Mouse (Mus musculus) liver, adult 2 months (tissue): ENCODE measurements at regions not wholly inside any gene's neighbourhood (a gene's known extent, or its start where the extent isn't known, plus 50 kb on each side); places are given as distances from the start of the nearest gene placed in this dataset.

ENCODE experiments used
- CTCF ChIP-seq: fragments of 200-500 bp; IDR thresholded peaks from 2 replicates; pipeline ENCODE4 v1.5.1; 2011; ENCODE audit warnings: low read depth, low read length, control low read depth
- POLR2A ChIP-seq: fragments of 200-500 bp; IDR thresholded peaks from 2 replicates; pipeline ENCODE4 v1.6.1; 2011; ENCODE audit warnings: low read length, control low read depth; ENCODE audit not compliant: insufficient read depth; ENCODE audit errors: extremely low read depth

DNA sequence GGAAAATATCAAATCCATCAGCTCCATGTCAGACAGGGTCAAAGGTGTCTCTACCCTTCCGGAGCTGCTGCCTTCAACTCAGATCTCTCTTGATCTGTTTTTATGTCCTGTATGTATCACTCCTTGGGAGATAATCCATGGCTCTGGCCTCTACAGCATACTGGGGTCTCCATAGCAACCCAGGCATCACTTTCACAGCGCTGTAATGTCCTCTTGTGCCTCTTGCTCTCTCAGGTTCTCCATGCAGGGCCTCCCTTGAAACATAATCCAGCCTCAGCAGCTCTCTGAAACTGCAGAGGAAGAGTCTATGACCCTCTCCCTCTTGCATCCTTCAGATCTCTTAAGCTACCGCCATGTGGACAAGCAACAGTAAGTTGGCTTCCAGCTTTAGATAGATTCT is 118.5 kb upstream of the Kcnj15 start:
- TF ChIP-seq POLR2A (no peak), CTCF (no peak)
